8 mouse cellular contexts compared by ENCODE assay signal in genomic region chr7:80074921-80075441, GRCm38 (mm10). TPM values are rescaled to one million over a fixed set of nuclear protein-coding genes. Genes with fewer than 3 reads are reported as not detected.
A peak's percentile ranks its signal among the peaks of the same experiment; 100 is the strongest.
DNase-seq lines count a peak whose midpoint lies in the region; ATAC-seq and TF ChIP-seq lines count a peak whose summit lies in the region.

No protein-coding gene starts in this region.

- no peak for TF ChIP-seq RAD21 in MEL (IDR thresholded peaks at IDR 0.05; ENCODE audit: low read depth, low read length)

- peak overlapping the region; percentile 85 for H3K27ac ChIP-seq in MEL (ENCODE audit: control insufficient read depth, low read depth, low read length)
- H3K27ac ChIP-seq in kidney, embryonic 14.5 days (ENCODE audit: low read depth, low read length) = peak overlapping the region; percentile 37; the same call in 1 of the 2 replicates
- H3K27ac ChIP-seq in stomach, embryonic 15.5 days = peak overlapping the region; percentile 57

- peak; percentile 93 for DNase-seq in A20 (ENCODE audit: low read depth, low spot score)
- DNase-seq in MEL (ENCODE audit: low read depth, low spot score) = peak; percentile 90
- DNase-seq in gastrocnemius, postnatal 25 days = peak; percentile 65
- DNase-seq in lung, postnatal 10 days = peak; percentile 78
- no peak for DNase-seq in right cerebral cortex, adult 2 months (ENCODE audit: low spot score in 2 of 2)
- no peak for DNase-seq in ovary, postnatal 14 days (ENCODE audit: low spot score)

- peak; percentile 14; the same call in 1 of the 2 replicates for ATAC-seq in kidney, embryonic 14.5 days (ENCODE audit: low FRiP score, low TSS enrichment)
- ATAC-seq in stomach, embryonic 15.5 days (ENCODE audit: insufficient read depth, low FRiP score, low read depth) = peak; percentile 53

- no peaks in the 10 kb centered on the region for H3K27me3 ChIP-seq in MEL (ENCODE audit: control insufficient read depth in 1 of 2, insufficient read depth in 2 of 2, low read length in 2 of 2)
- no peaks in the 10 kb centered on the region for H3K27me3 ChIP-seq in kidney, embryonic 14.5 days (ENCODE audit: control insufficient read depth, insufficient read depth, low read length)
- H3K27me3 ChIP-seq in stomach, embryonic 15.5 days (replicated peaks) = no peaks in the 10 kb centered on the region

- peak; percentile 48 to 69 for TF ChIP-seq EP300 in MEL (IDR thresholded peaks at IDR 0.05; ENCODE audit: low read depth in 1 of 2, low read length in 2 of 2)

- H3K4me1 ChIP-seq in MEL (ENCODE audit: control insufficient read depth in 1 of 2, insufficient read depth in 2 of 2, low read length in 2 of 2) = peaks cover 17 to 45% of the 10 kb centered on the region in 2 experiments
- peaks cover 57% of the 10 kb centered on the region for H3K4me1 ChIP-seq in kidney, embryonic 14.5 days (ENCODE audit: control insufficient read depth, insufficient read depth, low read length)
- H3K4me1 ChIP-seq in stomach, embryonic 15.5 days = peaks cover 51% of the 10 kb centered on the region

- H3K4me2 ChIP-seq in kidney, embryonic 14.5 days (replicated peaks; ENCODE audit: low read depth, low read length) = no peak overlapping the region
- H3K4me2 ChIP-seq in stomach, embryonic 15.5 days = peak overlapping the region; percentile 6; the same call in 1 of the 2 replicates

- WGBS in kidney, embryonic 14.5 days = 28% methylated on average over 5 of the region's 5 CpGs
- WGBS in stomach, embryonic 15.5 days = 33% methylated on average over 5 of the region's 5 CpGs

- 0 out of 4 replicates have a peak, but pooled peaks have one; percentile 11 for TF ChIP-seq POLR2A in MEL (IDR thresholded peaks at IDR 0.05; ENCODE audit: control insufficient read depth in 1 of 2, insufficient read depth in 1 of 2, low read depth in 1 of 2, low read length in 2 of 2, poor library complexity in 1 of 2)

- no peaks in the 10 kb centered on the region for H3K79me2 ChIP-seq in MEL (ENCODE audit: control insufficient read depth, insufficient read depth, low read length, poor library complexity)

- peak overlapping the region; percentile 4 to 41; a peak in 2 of 4 replicates for H3K4me3 ChIP-seq in MEL (ENCODE audit: control insufficient read depth in 1 of 2, insufficient read depth in 1 of 2, low read depth in 2 of 2, low read length in 2 of 2)
- H3K4me3 ChIP-seq in kidney, embryonic 14.5 days (ENCODE audit: low read length) = no peak overlapping the region
- H3K4me3 ChIP-seq in stomach, embryonic 15.5 days (replicated peaks) = no peak overlapping the region

- peaks cover 0 to 35% of the 10 kb centered on the region in 2 experiments; a peak in 2 of 4 replicates for H3K36me3 ChIP-seq in MEL (ENCODE audit: control insufficient read depth in 1 of 2, insufficient read depth in 2 of 2, low read length in 2 of 2)
- H3K36me3 ChIP-seq in kidney, embryonic 14.5 days (ENCODE audit: control insufficient read depth, insufficient read depth, low read length) = no peaks in the 10 kb centered on the region
- H3K36me3 ChIP-seq in stomach, embryonic 15.5 days = no peaks in the 10 kb centered on the region

- H3K9ac ChIP-seq in MEL (ENCODE audit: control insufficient read depth, low read depth, low read length, poor library complexity, severe bottlenecking) = peak overlapping the region; percentile 32
- no peak overlapping the region for H3K9ac ChIP-seq in kidney, embryonic 14.5 days (ENCODE audit: low read depth, low read length)
- no peak overlapping the region for H3K9ac ChIP-seq in stomach, embryonic 15.5 days

- TF ChIP-seq CTCF in MEL (IDR thresholded peaks at IDR 0.05 in 2 of 3, conservative IDR thresholded peaks at IDR 0.05 in 1 of 3; ENCODE audit: control insufficient read depth in 1 of 3, insufficient read depth in 1 of 3, low read depth in 2 of 3, low read length in 3 of 3, poor library complexity in 1 of 3, severe bottlenecking in 1 of 3) = no peak; a peak in 1 of 6 replicates

- H3K9me3 ChIP-seq in MEL (replicated peaks; ENCODE audit: insufficient read depth, low read length) = no peaks in the 10 kb centered on the region
- H3K9me3 ChIP-seq in kidney, embryonic 14.5 days (ENCODE audit: control insufficient read depth, low read length) = no peaks in the 10 kb centered on the region
- no peaks in the 10 kb centered on the region for H3K9me3 ChIP-seq in stomach, embryonic 15.5 days

TF ChIP-seq in MEL, 35 proteins besides CTCF, POLR2A, EP300 and RAD21:
- peak; percentile 87 for TF ChIP-seq MXI1 (IDR thresholded peaks at IDR 0.05; ENCODE audit: low read depth, low read length)
- TF ChIP-seq CHD2 (IDR thresholded peaks at IDR 0.05; ENCODE audit: low read length) = no peak
- no peak for TF ChIP-seq E2F4 (IDR thresholded peaks at IDR 0.05; ENCODE audit: borderline replicate concordance, low read depth, low read length)
- TF ChIP-seq POLR2AphosphoS2 (IDR thresholded peaks at IDR 0.05; ENCODE audit: low read length) = no peak
- no peak for TF ChIP-seq NRF1 (IDR thresholded peaks at IDR 0.05; ENCODE audit: insufficient read depth, low read depth, low read length, poor library complexity, severe bottlenecking)
- TF ChIP-seq ZC3H11A (IDR thresholded peaks at IDR 0.05; ENCODE audit: low read depth, low read length) = no peak
- no peak for TF ChIP-seq ZNF384 (IDR thresholded peaks at IDR 0.05; ENCODE audit: low read depth, low read length)
- no peak for TF ChIP-seq RCOR1 (IDR thresholded peaks at IDR 0.05; ENCODE audit: low read depth, low read length)
- TF ChIP-seq MAZ (IDR thresholded peaks at IDR 0.05; ENCODE audit: low read depth, low read length) = no peak; the same call in 1 of the 2 replicates
- no peak for TF ChIP-seq BHLHE40 (IDR thresholded peaks at IDR 0.05; ENCODE audit: borderline replicate concordance, low read depth, low read length)
- TF ChIP-seq GATA1 (IDR thresholded peaks at IDR 0.05; ENCODE audit: low read depth, low read length) = 0 out of 2 replicates have a peak, but pooled peaks have one; percentile 25
- TF ChIP-seq MEF2A (IDR thresholded peaks at IDR 0.05; ENCODE audit: extremely low read depth, insufficient replicate concordance, low read depth, low read length, poor library complexity, severe bottlenecking) = no peak
- no peak; the same call in 1 of the 2 replicates for TF ChIP-seq SMC3 (IDR thresholded peaks at IDR 0.05; ENCODE audit: low read depth, low read length)
- no peak for TF ChIP-seq MAFK (IDR thresholded peaks at IDR 0.05; ENCODE audit: borderline replicate concordance, low read depth, low read length)
- TF ChIP-seq TCF12 (IDR thresholded peaks at IDR 0.05; ENCODE audit: low read depth, low read length) = 0 out of 2 replicates have a peak, but pooled peaks have one; percentile 25
- TF ChIP-seq HCFC1 (IDR thresholded peaks at IDR 0.05; ENCODE audit: low read depth, low read length) = 0 out of 2 replicates have a peak, but pooled peaks have one; percentile 21
- no peak for TF ChIP-seq GABPA (IDR thresholded peaks at IDR 0.05; ENCODE audit: low read depth, low read length)
- TF ChIP-seq USF2 (IDR thresholded peaks at IDR 0.05; ENCODE audit: borderline replicate concordance in 1 of 2, insufficient read depth in 1 of 2, low read depth in 1 of 2, low read length in 2 of 2) = no peak
- TF ChIP-seq MYC (IDR thresholded peaks at IDR 0.05; ENCODE audit: low read depth, low read length) = no peak; the same call in 1 of the 2 replicates
- TF ChIP-seq ZMIZ1 (IDR thresholded peaks at IDR 0.05; ENCODE audit: low read depth, low read length) = no peak
- no peak for TF ChIP-seq ZKSCAN1 (IDR thresholded peaks at IDR 0.05; ENCODE audit: low read depth, low read length)
- TF ChIP-seq MAX (IDR thresholded peaks at IDR 0.05; ENCODE audit: low read length) = peak; percentile 53; the same call in 1 of the 2 replicates
- TF ChIP-seq TAL1 (IDR thresholded peaks at IDR 0.05; ENCODE audit: low read length) = no peak
- TF ChIP-seq JUND (IDR thresholded peaks at IDR 0.05; ENCODE audit: low read depth, low read length) = no peak
- no peak for TF ChIP-seq MYB (IDR thresholded peaks at IDR 0.05; ENCODE audit: low read depth, low read length)
- TF ChIP-seq UBTF (IDR thresholded peaks at IDR 0.05; ENCODE audit: borderline replicate concordance, insufficient read depth, low read depth, low read length) = no peak
- no peak for TF ChIP-seq USF1 (IDR thresholded peaks at IDR 0.05; ENCODE audit: low read depth, low read length)
- TF ChIP-seq POLR2AphosphoS5 (IDR thresholded peaks at IDR 0.05; ENCODE audit: borderline replicate concordance, low read depth, low read length) = no peak
- no peak for TF ChIP-seq CHD1 (IDR thresholded peaks at IDR 0.05; ENCODE audit: low read depth, low read length)
- TF ChIP-seq TBP (IDR thresholded peaks at IDR 0.05; ENCODE audit: low read depth, low read length) = peak; percentile 57; the same call in 1 of the 2 replicates
- no peak for TF ChIP-seq NELFE (IDR thresholded peaks at IDR 0.05; ENCODE audit: low read depth, low read length)
- no peak for TF ChIP-seq KAT2A (conservative IDR thresholded peaks at IDR 0.05; ENCODE audit: low read depth, low read length)
- peak; percentile 40 for TF ChIP-seq SIN3A (IDR thresholded peaks at IDR 0.05; ENCODE audit: low read length)
- TF ChIP-seq ELF1 (IDR thresholded peaks at IDR 0.05; ENCODE audit: low read depth, low read length) = peak; percentile 50; the same call in 1 of the 2 replicates
- TF ChIP-seq ETS1 (IDR thresholded peaks at IDR 0.05; ENCODE audit: low read depth, low read length) = 0 out of 2 replicates have a peak, but pooled peaks have one; percentile 30
TF ChIP-seq in MEL: peak in this region for 9.

RNA-seq across cellular contexts. Expression of gene Idh2, which starts 40.2 kb away (rescaled TPM):
- 121 and 141 TPM in 2 replicates for total RNA-seq in MEL (2012; rRNA removed)
- polyA plus RNA-seq in MEL (2012; ENCODE audit: insufficient read depth in 1 of 2, insufficient read length in 2 of 2, low read depth in 1 of 2, low replicate concordance in 2 of 2, missing spikeins in 1 of 2) = 100 to 1,000 TPM; 181 to 268 TPM
- total RNA-seq in gastrocnemius, postnatal 25 days (2021) = 100 to 1,000 TPM; 102 to 256 TPM
- 549 and 658 TPM in 2 replicates for polyA plus RNA-seq in kidney, embryonic 14.5 days (2014; fragmentation: Nextera tagmentation; extraction: Ambion mirVana)
- 595 and 631 TPM in 2 replicates for polyA plus RNA-seq in stomach, embryonic 15.5 days (2015; fragmentation: Nextera tagmentation; extraction: Ambion mirVana)

RNA-seq across cellular contexts. Expression of gene Zfp710, which starts 50.4 kb away (rescaled TPM):
- total RNA-seq in MEL (2012; rRNA removed) = 11.8 and 14.8 TPM in 2 replicates
- 10 to 100 TPM in 1 of 2 experiments, not detected in 1; 19.1 TPM for polyA plus RNA-seq in MEL (2012; ENCODE audit: insufficient read depth in 1 of 2, insufficient read length in 2 of 2, low read depth in 1 of 2, low replicate concordance in 2 of 2, missing spikeins in 1 of 2)
- 10 to 100 TPM; 20.8 to 27.9 TPM for total RNA-seq in gastrocnemius, postnatal 25 days (2021)
- 23.6 and 25.7 TPM in 2 replicates for polyA plus RNA-seq in kidney, embryonic 14.5 days (2014; fragmentation: Nextera tagmentation; extraction: Ambion mirVana)
- 14.9 and 15.8 TPM in 2 replicates for polyA plus RNA-seq in stomach, embryonic 15.5 days (2015; fragmentation: Nextera tagmentation; extraction: Ambion mirVana)

Comparison
In these comparisons a context has a peak if more than half of its experiments do, and no peak if none do; other contexts are left out.
1. DNase-seq: peak in A20 (single experiment), MEL (single experiment), gastrocnemius, postnatal 25 days (single experiment) and lung, postnatal 10 days (single experiment); none in right cerebral cortex, adult 2 months (0 of 2) and ovary, postnatal 14 days (single experiment).
2. H3K4me3 ChIP-seq: peak in MEL (2 of 2); none in kidney, embryonic 14.5 days (single experiment) and stomach, embryonic 15.5 days (single experiment).
3. Peak in every context shown above with its lines, with median percentiles within 50 percentile points of each other: H3K27ac ChIP-seq.